ENCODE assay signal across 10 mouse cellular contexts in genomic region chr10:116943025-116943424, GRCm38 (mm10). TPM values are rescaled to one million over a fixed set of nuclear protein-coding genes. Genes with fewer than 3 reads are reported as not detected.
DNase-seq lines count a peak whose midpoint lies in the region; ATAC-seq and TF ChIP-seq lines count a peak whose summit lies in the region.
"Had no signal": no experiment of that assay in that cellular context is flagged by ENCODE, and none has a peak within 500 bp of the region (broad histone marks: within the 10 kb centered on the region; RNA-seq: fewer than 3 reads in every experiment).

No protein-coding gene starts in this region.

- no peak overlapping the region for H3K27ac ChIP-seq in intestine, postnatal 0 days (ENCODE audit: low read depth, low read length)
- no peak overlapping the region for H3K27ac ChIP-seq in intestine, embryonic 16.5 days (ENCODE audit: low read length)
- no peak overlapping the region for H3K27ac ChIP-seq in MEL (ENCODE audit: control insufficient read depth, low read depth, low read length)
- H3K27ac ChIP-seq: limb, embryonic 13.5 days had no signal

- no peak for TF ChIP-seq EP300 in MEL (IDR thresholded peaks at IDR 0.05; ENCODE audit: low read depth in 1 of 2, low read length in 2 of 2)

- no peak overlapping the region for H3K9ac ChIP-seq in intestine, postnatal 0 days (ENCODE audit: low read depth, low read length)
- H3K9ac ChIP-seq in intestine, embryonic 16.5 days (ENCODE audit: low read depth, low read length) = no peak overlapping the region
- H3K9ac ChIP-seq in MEL (ENCODE audit: control insufficient read depth, low read depth, low read length, poor library complexity, severe bottlenecking) = no peak overlapping the region
- H3K9ac ChIP-seq: limb, embryonic 13.5 days had no signal

- H3K4me2 ChIP-seq in intestine, postnatal 0 days (replicated peaks; ENCODE audit: low read depth) = no peak overlapping the region
- H3K4me2 ChIP-seq in intestine, embryonic 16.5 days (ENCODE audit: low read depth, low read length) = no peak overlapping the region
- H3K4me2 ChIP-seq: limb, embryonic 13.5 days had no signal

- H3K9me3 ChIP-seq in intestine, postnatal 0 days (ENCODE audit: control insufficient read depth) = no peaks in the 10 kb centered on the region
- no peaks in the 10 kb centered on the region for H3K9me3 ChIP-seq in intestine, embryonic 16.5 days (ENCODE audit: control insufficient read depth, low read length)
- H3K9me3 ChIP-seq in MEL (replicated peaks; ENCODE audit: insufficient read depth, low read length) = no peaks in the 10 kb centered on the region

- no peak for TF ChIP-seq POLR2A in MEL (IDR thresholded peaks at IDR 0.05; ENCODE audit: control insufficient read depth in 1 of 2, insufficient read depth in 1 of 2, low read depth in 1 of 2, low read length in 2 of 2, poor library complexity in 1 of 2)

- H3K36me3 ChIP-seq in intestine, postnatal 0 days (ENCODE audit: control insufficient read depth, insufficient read depth) = peaks cover 19% of the 10 kb centered on the region
- peaks cover 17% of the 10 kb centered on the region for H3K36me3 ChIP-seq in intestine, embryonic 16.5 days (ENCODE audit: control insufficient read depth, insufficient read depth, low read length)
- H3K36me3 ChIP-seq in MEL (ENCODE audit: control insufficient read depth in 1 of 2, insufficient read depth in 2 of 2, low read length in 2 of 2) = peaks cover 0 to 2% of the 10 kb centered on the region in 2 experiments; a peak in 1 of 4 replicates

- 94% methylated on average over 6 of the region's 6 CpGs for whole genome bisulfite sequencing in intestine, postnatal 0 days
- WGBS in intestine, embryonic 16.5 days = 96% methylated on average over 6 of the region's 6 CpGs

- no peak overlapping the region for H3K4me3 ChIP-seq in intestine, postnatal 0 days (ENCODE audit: low read depth, low read length)
- H3K4me3 ChIP-seq in intestine, embryonic 16.5 days (ENCODE audit: low read length) = no peak overlapping the region
- H3K4me3 ChIP-seq in MEL (ENCODE audit: control insufficient read depth in 1 of 2, insufficient read depth in 1 of 2, low read depth in 2 of 2, low read length in 2 of 2) = no peak overlapping the region
- H3K4me3 ChIP-seq: limb, embryonic 13.5 days had no signal

- peak; percentile 59 for TF ChIP-seq CTCF in intestine, postnatal 0 days (IDR thresholded peaks at IDR 0.05; ENCODE audit: low read depth)
- TF ChIP-seq CTCF in MEL (IDR thresholded peaks at IDR 0.05 in 2 of 3, conservative IDR thresholded peaks at IDR 0.05 in 1 of 3; ENCODE audit: control insufficient read depth in 1 of 3, insufficient read depth in 1 of 3, low read depth in 2 of 3, low read length in 3 of 3, poor library complexity in 1 of 3, severe bottlenecking in 1 of 3) = peak; percentile 66 to 74 (median 68)

- ATAC-seq in intestine, postnatal 0 days = no peak
- ATAC-seq in intestine, embryonic 16.5 days = no peak

- peak; percentile 44 for TF ChIP-seq RAD21 in MEL (IDR thresholded peaks at IDR 0.05; ENCODE audit: low read depth, low read length)

- H3K27me3 ChIP-seq in intestine, postnatal 0 days (replicated peaks; ENCODE audit: control insufficient read depth, insufficient read depth, low read length) = no peaks in the 10 kb centered on the region
- no peaks in the 10 kb centered on the region for H3K27me3 ChIP-seq in intestine, embryonic 16.5 days (replicated peaks; ENCODE audit: control insufficient read depth, insufficient read depth, low read length)
- H3K27me3 ChIP-seq in MEL (ENCODE audit: control insufficient read depth in 1 of 2, insufficient read depth in 2 of 2, low read length in 2 of 2) = no peaks in the 10 kb centered on the region
- H3K27me3 ChIP-seq: limb, embryonic 13.5 days had no signal

- peak; percentile 38 for DNase-seq in 416B (ENCODE audit: low read depth)
- peak; percentile 64 for DNase-seq in MEL (ENCODE audit: low read depth, low spot score)
- peak; percentile 28 for DNase-seq in lung, postnatal 14 days
- no peak for DNase-seq in layer of hippocampus, adult 18-20 months (ENCODE audit: low spot score in 2 of 2)
- no peak for DNase-seq in embryo, embryonic 10.5 days (ENCODE audit: low spot score)
- no peak for DNase-seq in urinary bladder, postnatal 36 days (ENCODE audit: low spot score in 2 of 2)

- no peaks in the 10 kb centered on the region for H3K4me1 ChIP-seq in intestine, postnatal 0 days (replicated peaks; ENCODE audit: control insufficient read depth, insufficient read depth, low read length)
- H3K4me1 ChIP-seq in intestine, embryonic 16.5 days (ENCODE audit: control insufficient read depth, insufficient read depth, low read length) = peaks cover 2% of the 10 kb centered on the region; the same call in 1 of the 2 replicates
- no peaks in the 10 kb centered on the region for H3K4me1 ChIP-seq in MEL (ENCODE audit: control insufficient read depth in 1 of 2, insufficient read depth in 2 of 2, low read length in 2 of 2)

- peaks cover 7% of the 10 kb centered on the region; the same call in 1 of the 2 replicates for H3K79me2 ChIP-seq in MEL (ENCODE audit: control insufficient read depth, insufficient read depth, low read length, poor library complexity)

TF ChIP-seq in MEL, 35 proteins besides CTCF, POLR2A, EP300 and RAD21:
- TF ChIP-seq TAL1 (IDR thresholded peaks at IDR 0.05; ENCODE audit: low read length) = no peak
- 0 out of 2 replicates have a peak, but pooled peaks have one; percentile 20 for TF ChIP-seq MAX (IDR thresholded peaks at IDR 0.05; ENCODE audit: low read length)
- 0 out of 2 replicates have a peak, but pooled peaks have one; percentile 22 for TF ChIP-seq MYC (IDR thresholded peaks at IDR 0.05; ENCODE audit: low read depth, low read length)
- TF ChIP-seq SMC3 (IDR thresholded peaks at IDR 0.05; ENCODE audit: low read depth, low read length) = peak; percentile 44
TF ChIP-seq in MEL: peak in this region for 3.

RNA-seq across cellular contexts. Expression of gene Rab3ip, which starts 7.5 kb away (rescaled TPM):
- 20.9 and 21.9 TPM in 2 replicates for polyA plus RNA-seq in intestine, postnatal 0 days (2015; fragmentation: Nextera tagmentation; extraction: Ambion mirVana)
- 32.8 and 34.4 TPM in 2 replicates for polyA plus RNA-seq in intestine, embryonic 16.5 days (2015; fragmentation: Nextera tagmentation; extraction: Ambion mirVana)
- total RNA-seq in MEL (2012; rRNA removed) = 15.2 and 16.8 TPM in 2 replicates
- polyA plus RNA-seq in MEL (2012; ENCODE audit: insufficient read depth in 1 of 2, insufficient read length in 2 of 2, low read depth in 1 of 2, low replicate concordance in 2 of 2, missing spikeins in 1 of 2) = 10 to 100 TPM in 1 of 2 experiments, not detected in 1; 23.2 TPM
- total RNA-seq in layer of hippocampus, adult 18-20 months (2021) = 10 to 100 TPM; 64.3 to 70.9 TPM

RNA-seq across cellular contexts. Expression of gene Gm10271, which starts 29.4 kb away (rescaled TPM):
- not detected in 2 replicates for polyA plus RNA-seq in intestine, postnatal 0 days (2015; fragmentation: Nextera tagmentation; extraction: Ambion mirVana)
- not detected in 2 replicates for polyA plus RNA-seq in intestine, embryonic 16.5 days (2015; fragmentation: Nextera tagmentation; extraction: Ambion mirVana)
- not detected in 2 replicates for total RNA-seq in MEL (2012; rRNA removed)
- not detected for polyA plus RNA-seq in MEL (2012; ENCODE audit: insufficient read depth in 1 of 2, insufficient read length in 2 of 2, low read depth in 1 of 2, low replicate concordance in 2 of 2, missing spikeins in 1 of 2)
- total RNA-seq in layer of hippocampus, adult 18-20 months (2021) = not detected
- total RNA-seq: heart, adult 18-20 months had no signal
- polyA plus RNA-seq: limb, embryonic 13.5 days had no signal

RNA-seq across cellular contexts. Expression of gene Best3, which starts 43.1 kb away (rescaled TPM):
- polyA plus RNA-seq in intestine, postnatal 0 days (2015; fragmentation: Nextera tagmentation; extraction: Ambion mirVana) = not detected in 2 replicates
- polyA plus RNA-seq in intestine, embryonic 16.5 days (2015; fragmentation: Nextera tagmentation; extraction: Ambion mirVana) = not detected in 2 replicates
- not detected in 2 replicates for total RNA-seq in MEL (2012; rRNA removed)
- not detected for polyA plus RNA-seq in MEL (2012; ENCODE audit: insufficient read depth in 1 of 2, insufficient read length in 2 of 2, low read depth in 1 of 2, low replicate concordance in 2 of 2, missing spikeins in 1 of 2)
- total RNA-seq in layer of hippocampus, adult 18-20 months (2021) = 1 to 10 TPM; 1.6 to 2.0 TPM

RNA-seq across cellular contexts. Expression of gene Myrfl, which starts 46.3 kb away (rescaled TPM):
- polyA plus RNA-seq in intestine, postnatal 0 days (2015; fragmentation: Nextera tagmentation; extraction: Ambion mirVana) = 7.3 and 9.5 TPM in 2 replicates
- polyA plus RNA-seq in intestine, embryonic 16.5 days (2015; fragmentation: Nextera tagmentation; extraction: Ambion mirVana) = 9.4 and 10.2 TPM in 2 replicates
- total RNA-seq in MEL (2012; rRNA removed) = not detected in 2 replicates
- under 1 TPM in 1 of 2 experiments, not detected in 1; 0.03 TPM for polyA plus RNA-seq in MEL (2012; ENCODE audit: insufficient read depth in 1 of 2, insufficient read length in 2 of 2, low read depth in 1 of 2, low replicate concordance in 2 of 2, missing spikeins in 1 of 2)
- under 1 TPM in 1 of 2 experiments, not detected in 1; 0.15 TPM for total RNA-seq in layer of hippocampus, adult 18-20 months (2021)

Comparison
In these comparisons a context has a peak if more than half of its experiments do, and no peak if none do; other contexts are left out.
1. DNase-seq: peak in 416B (single experiment), MEL (single experiment) and lung, postnatal 14 days (single experiment); none in layer of hippocampus, adult 18-20 months (0 of 2), embryo, embryonic 10.5 days (single experiment) and urinary bladder, postnatal 36 days (0 of 2).